Mouse (Mus musculus): ENCODE results near the gene Sgpl1. TPM values are rescaled to one million over a fixed set of nuclear protein-coding genes. Genes with fewer than 3 reads are reported as not detected.

Sgpl1 gene
- total RNA-seq, 2 experiments from 2014 or later: 21.8 to 23.1 TPM

DNA sequence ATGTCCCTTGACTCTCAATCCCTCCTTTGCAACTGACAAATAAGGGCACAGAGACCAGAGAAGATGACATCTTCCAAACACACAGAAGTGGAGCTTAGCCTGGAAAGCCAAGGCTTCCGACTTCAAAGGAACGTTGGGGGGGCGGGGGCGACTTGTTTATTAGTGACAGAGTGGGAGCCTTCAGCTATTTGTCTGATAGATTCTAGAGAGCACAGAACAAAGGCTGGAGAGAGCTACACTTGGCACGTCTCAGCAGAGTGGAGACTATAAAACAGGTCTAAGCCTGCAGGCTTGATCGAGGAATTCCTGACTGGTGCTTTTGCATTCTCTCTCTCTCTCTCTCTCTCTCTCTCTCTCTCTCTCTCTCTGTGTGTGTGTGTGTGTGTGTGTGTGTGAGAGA, 3.1 kb upstream of the Sgpl1 start:
- H3K27ac ChIP-seq: no peak overlapping the region
- intact Hi-C loops (cut with DNase I): no loop called here
- H3K4me3 ChIP-seq: no peak overlapping the region
- TF ChIP-seq CTCF (IDR thresholded peaks at IDR 0.05): no peak
- DNase-seq (ENCODE audit: extremely low spot score in 1 of 2, low spot score in 2 of 2): no peak

DNA sequence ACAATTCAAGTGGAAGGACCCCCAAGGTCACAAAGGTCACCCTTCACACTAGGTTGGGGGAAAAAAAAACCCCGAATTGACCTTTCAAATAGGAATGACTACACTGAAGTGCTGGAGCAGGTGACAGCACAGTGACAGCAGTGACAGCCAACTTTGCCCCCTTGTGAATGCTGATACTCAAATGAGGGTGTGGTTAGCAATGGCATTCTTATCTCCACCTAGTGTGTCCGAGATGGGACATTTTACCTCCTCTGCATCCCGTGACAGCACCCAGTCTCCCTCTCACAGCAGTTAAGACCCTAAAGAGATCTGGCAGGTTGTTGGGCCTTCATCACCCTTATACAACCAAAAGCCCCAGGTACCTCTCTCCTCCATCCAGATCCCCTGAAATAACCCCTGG, 2.0 kb upstream of the Sgpl1 start:
- no peak overlapping the region for H3K27ac ChIP-seq
- no peak for TF ChIP-seq CTCF (IDR thresholded peaks at IDR 0.05)
- no peak overlapping the region for H3K4me3 ChIP-seq
- no peak for DNase-seq (ENCODE audit: extremely low spot score in 1 of 2, low spot score in 2 of 2)
- intact Hi-C loops (cut with DNase I): no loop called here

DNA sequence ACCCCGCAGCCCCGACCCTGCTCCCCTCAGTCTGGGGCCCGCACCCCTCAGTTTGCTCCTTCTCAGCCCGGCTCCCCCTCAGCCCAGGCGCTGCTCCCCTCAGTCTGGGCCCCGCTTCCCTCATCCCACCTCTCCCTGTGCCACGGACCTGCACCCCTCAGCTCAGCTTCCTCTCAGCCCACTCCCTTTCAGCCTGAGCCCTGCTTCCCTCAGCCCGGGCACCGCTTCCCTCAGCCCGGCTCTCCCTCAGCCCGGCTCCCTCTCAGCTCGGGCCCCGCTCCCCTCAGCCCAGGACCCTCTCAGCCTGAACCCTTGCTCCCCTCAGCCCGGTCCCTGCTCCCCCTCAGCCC, 721 bp downstream of the Sgpl1 start:
- intact Hi-C loops (cut with DNase I): no loop called here
- Histone ChIP-seq H3K4me3 (peak overlapping the region; percentile 73), H3K27ac (peak overlapping the region; percentile 87)
- DNase-seq (ENCODE audit: extremely low spot score in 1 of 2, low spot score in 2 of 2): peak; percentile 18 to 25
- TF ChIP-seq CTCF (IDR thresholded peaks at IDR 0.05): no peak

DNA sequence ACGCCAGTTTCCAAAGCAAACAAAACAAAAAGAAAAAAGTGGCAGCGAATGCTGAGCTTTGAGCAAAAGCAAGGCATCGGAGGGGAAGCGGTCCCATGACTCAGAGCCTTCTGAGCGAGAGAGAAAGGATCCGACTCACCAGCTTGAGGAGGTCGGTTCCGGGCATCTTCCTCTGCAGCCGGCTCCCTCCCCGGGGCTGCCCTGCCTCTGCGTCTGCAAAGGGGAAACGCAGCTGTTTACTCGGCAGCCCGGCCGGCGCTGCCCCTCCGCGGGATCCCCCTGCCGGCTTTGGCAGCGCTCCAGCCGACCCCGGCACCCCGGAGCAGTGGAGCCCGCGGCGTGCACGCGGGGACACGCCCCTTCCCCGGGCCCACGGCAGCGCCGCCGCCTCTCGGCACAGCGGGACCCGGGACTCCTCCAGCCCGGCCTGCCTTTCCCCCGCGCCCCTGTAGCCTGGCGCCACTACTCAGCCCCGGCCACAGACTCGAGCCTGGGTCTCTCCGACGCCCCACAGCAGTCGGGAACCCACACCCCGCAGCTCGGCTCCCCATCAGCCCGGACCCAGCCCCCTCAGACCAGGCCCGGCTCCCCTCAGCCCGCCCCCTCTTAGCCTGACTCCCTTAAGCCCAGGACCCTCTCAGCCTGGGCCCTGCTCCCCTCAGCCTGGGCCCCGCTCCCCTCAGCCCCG, 1.2 kb downstream of the Sgpl1 start:
- intact Hi-C loops (cut with DNase I): no loop called here
- peak overlapping the region; percentile 44 for H3K27ac ChIP-seq

DNA sequence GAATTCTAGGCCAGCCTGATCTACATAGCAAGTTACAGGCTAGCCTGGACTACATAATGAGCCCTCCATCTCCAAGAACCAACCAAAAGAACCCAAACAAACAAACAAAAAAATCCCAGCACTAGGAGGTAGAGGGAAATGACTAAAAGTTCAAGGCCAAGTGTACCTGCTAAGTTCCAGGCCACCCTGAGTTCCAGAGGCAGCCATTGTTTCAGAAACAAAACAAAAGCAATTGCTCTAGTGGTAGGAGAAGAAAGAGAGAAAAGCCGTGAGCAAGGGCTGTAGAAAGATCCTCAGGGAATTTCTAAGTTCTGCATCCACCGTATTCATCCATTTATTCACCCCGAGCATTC, 1.8 kb downstream of the Sgpl1 start:
- DNase-seq (ENCODE audit: extremely low spot score in 1 of 2, low spot score in 2 of 2): no peak
- intact Hi-C loops (cut with DNase I): no loop called here
- Histone ChIP-seq H3K4me3 (peak overlapping the region; percentile 73), H3K27ac (peak overlapping the region; percentile 44)
- TF ChIP-seq CTCF (IDR thresholded peaks at IDR 0.05): no peak; the same call in 1 of the 2 replicates

More for the DNA sequence above, 1.2 kb downstream of the Sgpl1 start:
- H3K4me3 ChIP-seq: peak overlapping the region; percentile 73
- DNase-seq (ENCODE audit: extremely low spot score in 1 of 2, low spot score in 2 of 2): peak; percentile 38 to 42
- no peak for TF ChIP-seq CTCF (IDR thresholded peaks at IDR 0.05)

DNA sequence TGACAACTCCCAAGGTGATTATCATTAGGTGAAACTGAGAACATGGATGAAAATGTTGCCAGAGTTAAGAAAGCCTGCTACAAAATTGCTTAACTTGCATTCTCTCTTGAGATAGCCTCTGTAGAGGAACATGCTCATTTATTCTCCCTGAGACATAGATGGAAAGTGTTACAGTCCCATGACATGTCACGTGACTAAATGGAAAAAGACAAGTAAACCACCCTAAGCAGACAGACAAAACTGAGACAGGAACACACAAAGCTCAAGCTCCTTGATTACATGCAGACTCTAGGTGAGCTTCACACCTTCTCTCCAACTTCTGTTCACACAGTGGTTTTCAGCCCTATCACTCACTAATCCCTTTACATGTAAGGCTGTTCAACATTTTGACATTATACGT, 4.2 kb downstream of the Sgpl1 start:
- intact Hi-C loops (cut with DNase I): no loop called here

DNA sequence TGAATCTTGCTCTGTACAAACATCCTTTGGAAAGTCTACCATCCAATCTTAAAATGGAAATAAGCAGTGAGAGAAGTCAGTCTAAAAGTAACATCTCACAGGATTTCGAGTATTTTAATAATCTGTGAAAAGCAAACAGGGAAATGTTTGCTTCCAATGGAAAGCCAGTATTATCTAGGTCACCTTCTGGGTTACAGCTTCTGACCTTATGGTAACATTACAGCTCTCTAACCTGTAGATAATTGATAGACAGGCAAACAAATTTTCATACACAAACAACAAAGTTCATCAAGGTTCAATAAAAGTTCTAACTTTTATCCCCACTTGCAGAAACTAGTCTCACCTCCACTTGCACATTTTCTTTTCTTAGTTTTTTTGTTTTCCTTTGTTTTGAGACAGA, 9.9 kb downstream of the Sgpl1 start:
- intact Hi-C loops (cut with DNase I): no loop called here
- no peak for TF ChIP-seq CTCF (IDR thresholded peaks at IDR 0.05)
- H3K4me3 ChIP-seq: no peak overlapping the region
- DNase-seq (ENCODE audit: extremely low spot score in 1 of 2, low spot score in 2 of 2): no peak
- H3K27ac ChIP-seq: no peak overlapping the region

More for the DNA sequence above, 4.2 kb downstream of the Sgpl1 start:
- Histone ChIP-seq H3K27ac (no peak overlapping the region), H3K4me3 (no peak overlapping the region)
- DNase-seq (ENCODE audit: extremely low spot score in 1 of 2, low spot score in 2 of 2): no peak
- TF ChIP-seq CTCF (IDR thresholded peaks at IDR 0.05): no peak

DNA sequence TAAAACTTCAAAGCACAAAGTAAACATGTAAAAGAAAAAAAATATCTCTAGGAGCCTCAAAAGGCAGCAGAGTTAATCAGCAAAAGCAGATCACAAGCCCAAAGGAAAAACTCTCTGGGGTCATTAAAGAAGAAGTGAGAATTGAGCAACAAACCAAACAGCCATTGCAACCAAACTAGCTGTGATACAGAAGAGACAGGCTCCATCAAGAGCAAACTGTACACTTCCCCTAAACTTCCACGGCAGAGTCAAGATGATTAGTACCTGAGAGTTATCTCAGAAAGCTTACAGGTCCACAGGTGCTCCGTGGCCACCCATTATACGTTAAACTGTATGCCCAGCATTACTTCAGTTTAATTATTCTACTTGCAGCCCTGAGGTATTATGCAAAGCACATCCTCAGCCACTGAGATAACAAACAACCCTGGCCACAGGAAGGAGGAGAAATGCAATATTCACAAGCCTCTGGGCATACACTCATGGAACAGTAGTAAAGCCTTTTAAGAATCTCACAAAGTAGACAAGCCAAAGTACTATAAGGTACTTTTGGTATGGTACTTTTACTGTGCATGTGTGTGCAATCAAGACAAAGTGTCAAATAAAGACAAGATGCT, 12.2 kb downstream of the Sgpl1 start:
- Histone ChIP-seq H3K4me3 (no peak overlapping the region), H3K27ac (no peak overlapping the region)
- intact Hi-C loops (cut with DNase I): no loop called here
- DNase-seq (ENCODE audit: extremely low spot score in 1 of 2, low spot score in 2 of 2): no peak
- no peak for TF ChIP-seq CTCF (IDR thresholded peaks at IDR 0.05)

DNA sequence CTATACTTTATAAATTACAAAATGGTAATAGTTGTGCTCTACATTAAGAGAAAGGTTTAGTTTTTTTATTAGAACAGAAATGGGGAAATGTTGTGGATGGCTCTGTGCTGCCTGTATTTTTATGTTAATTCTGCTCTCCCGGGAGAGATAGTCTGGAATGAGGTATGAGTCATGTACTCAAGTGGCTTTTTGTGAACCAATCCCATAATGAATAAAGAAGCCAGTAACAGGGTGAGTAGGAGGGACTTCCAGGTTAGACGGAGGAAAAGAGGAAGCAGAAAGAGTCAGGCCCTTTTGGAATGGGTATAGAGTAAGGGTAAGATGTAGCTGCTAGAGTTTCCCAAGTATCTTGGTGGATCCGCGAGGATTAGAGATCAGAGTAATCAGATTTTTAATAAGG, 13.5 kb downstream of the Sgpl1 start:
- intact Hi-C loops (cut with DNase I): no loop called here
- TF ChIP-seq CTCF (IDR thresholded peaks at IDR 0.05): no peak
- DNase-seq (ENCODE audit: extremely low spot score in 1 of 2, low spot score in 2 of 2): no peak
- Histone ChIP-seq H3K27ac (no peak overlapping the region), H3K4me3 (no peak overlapping the region)

DNA sequence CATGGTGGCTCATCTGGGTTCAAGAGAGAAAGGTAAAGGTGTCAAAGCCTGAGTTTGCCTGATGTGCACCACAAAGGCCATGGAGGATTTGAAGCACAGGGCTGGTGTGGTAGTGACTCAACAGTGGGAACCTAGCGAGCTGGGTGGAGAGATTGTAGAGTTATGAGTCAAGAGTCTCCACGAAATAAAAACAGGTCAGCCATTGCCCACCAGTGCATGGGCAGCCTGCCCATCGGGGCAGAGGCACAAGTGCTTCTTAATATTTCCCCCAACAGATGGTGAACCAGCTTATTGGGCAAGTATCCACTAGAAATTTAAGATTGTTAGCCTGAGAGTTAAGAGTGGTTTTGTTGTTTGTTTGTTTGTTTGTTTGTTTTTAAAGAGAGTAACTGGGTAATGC, 16.5 kb downstream of the Sgpl1 start:
- TF ChIP-seq CTCF (IDR thresholded peaks at IDR 0.05): no peak
- no peak overlapping the region for H3K27ac ChIP-seq
- no peak overlapping the region for H3K4me3 ChIP-seq
- intact Hi-C loops (cut with DNase I): no loop called here
- no peak for DNase-seq (ENCODE audit: extremely low spot score in 1 of 2, low spot score in 2 of 2)

DNA sequence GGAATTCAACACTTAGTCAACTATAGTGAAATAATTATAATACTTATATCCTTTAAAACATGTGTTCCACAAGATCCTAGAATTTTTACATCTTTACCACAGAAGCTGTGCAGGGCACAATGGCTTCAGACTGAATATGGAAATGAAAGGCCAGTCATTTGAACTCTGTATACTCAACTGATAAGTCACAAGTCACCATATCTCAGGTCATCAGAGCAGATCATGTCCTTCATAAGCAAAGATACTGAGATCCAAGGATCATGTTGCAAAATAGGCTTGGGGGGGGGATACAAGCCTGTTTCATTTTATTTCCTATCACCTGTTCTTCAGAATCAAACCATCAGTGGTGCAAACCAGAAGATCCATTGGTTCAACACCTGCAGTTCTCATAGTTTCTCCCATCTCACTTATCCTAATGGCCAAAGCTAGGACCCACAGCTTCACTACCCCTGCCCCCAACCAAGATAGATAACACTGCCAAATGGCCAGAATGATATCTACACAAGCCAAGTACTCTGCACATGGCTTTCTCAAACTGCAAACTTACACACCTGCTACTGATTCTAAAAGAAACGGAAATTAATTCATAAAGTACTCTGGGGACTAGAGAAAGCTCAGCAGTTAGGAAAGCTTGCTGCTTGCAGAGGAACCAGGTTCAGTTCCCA, 18.7 kb downstream of the Sgpl1 start:
- TF ChIP-seq CTCF (IDR thresholded peaks at IDR 0.05): no peak
- Histone ChIP-seq H3K27ac (no peak overlapping the region), H3K4me3 (no peak overlapping the region)
- DNase-seq (ENCODE audit: extremely low spot score in 1 of 2, low spot score in 2 of 2): no peak
- intact Hi-C loops (cut with DNase I): no loop called here

DNA sequence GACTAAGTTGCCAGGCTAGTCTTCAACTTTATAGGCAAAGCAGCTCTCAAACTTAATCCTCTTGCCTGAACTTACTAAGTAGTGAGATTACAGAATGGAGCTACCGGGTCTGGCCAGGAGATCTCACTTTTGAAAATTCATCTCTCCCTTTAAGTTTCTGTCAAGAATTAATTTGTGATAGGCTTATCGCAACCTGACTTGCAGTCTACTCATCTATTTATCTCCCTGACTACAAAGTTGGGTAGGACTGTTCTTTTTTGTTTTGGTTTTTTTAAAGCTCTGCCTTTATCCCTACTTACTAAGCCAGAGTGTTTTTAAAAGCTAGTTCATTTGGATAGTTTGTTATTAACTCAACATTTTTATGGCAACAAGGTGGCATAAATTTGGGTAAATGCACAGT, 23.0 kb downstream of the Sgpl1 start:
- Histone ChIP-seq H3K4me3 (no peak overlapping the region), H3K27ac (no peak overlapping the region)
- TF ChIP-seq CTCF (IDR thresholded peaks at IDR 0.05): no peak
- no peak for DNase-seq (ENCODE audit: extremely low spot score in 1 of 2, low spot score in 2 of 2)
- intact Hi-C loops (cut with DNase I): no loop called here

Data from left cerebral cortex, adult 2 months (tissue).